Mouse (Mus musculus) thymus, postnatal 36 days (tissue): ENCODE results near the gene Dbndd2.

ENCODE experiments used
- DNase-seq, 2 experiments: peaks; one replicate each; pipeline ENCODE4 v3.0.0; 2022; ENCODE audit warnings: mixed read lengths in 2 of 2

Dbndd2 gene

DNA sequence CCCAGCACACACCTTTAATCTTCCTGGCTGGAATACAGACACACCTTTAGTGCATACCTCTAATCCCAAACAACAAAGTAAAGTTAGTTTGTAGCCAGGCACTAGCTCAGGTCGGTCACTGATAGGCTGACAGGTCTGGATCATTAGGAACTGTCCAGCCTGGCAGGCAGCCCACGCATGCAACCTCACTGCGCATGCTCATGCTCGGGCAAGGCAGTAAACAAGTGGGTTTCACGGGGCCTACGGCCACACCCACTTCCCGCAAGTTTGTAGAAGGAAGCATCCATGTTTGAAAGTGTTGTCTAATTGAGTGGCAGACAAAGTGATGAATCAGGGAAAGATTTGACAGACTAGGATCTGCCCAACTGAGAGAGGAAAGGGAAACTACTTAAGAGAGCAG is 56.7 kb downstream of the Dbndd2 start:
- no peak for DNase-seq
